Mouse (Mus musculus) thymus, adult 2 months (tissue): Measurements from ENCODE around the gene Ivd.

Experiments used
- CTCF ChIP-seq: fragments of 200-500 bp; IDR thresholded peaks from 2 replicates; pipeline ENCODE4 v1.5.1; 2012; ENCODE audit warnings: mild to moderate bottlenecking, control low read depth, low read length, moderate library complexity, borderline replicate concordance; ENCODE audit not compliant: control insufficient read depth, poor library complexity, insufficient read depth; ENCODE audit errors: extremely low read depth
- POLR2A ChIP-seq: fragments of 200-500 bp; IDR thresholded peaks from 2 replicates; pipeline ENCODE4 v1.6.1; 2012; ENCODE audit warnings: mild to moderate bottlenecking, low read length, control low read depth, moderate library complexity; ENCODE audit not compliant: control insufficient read depth, poor library complexity, insufficient read depth; ENCODE audit errors: extremely low read depth

DNA sequence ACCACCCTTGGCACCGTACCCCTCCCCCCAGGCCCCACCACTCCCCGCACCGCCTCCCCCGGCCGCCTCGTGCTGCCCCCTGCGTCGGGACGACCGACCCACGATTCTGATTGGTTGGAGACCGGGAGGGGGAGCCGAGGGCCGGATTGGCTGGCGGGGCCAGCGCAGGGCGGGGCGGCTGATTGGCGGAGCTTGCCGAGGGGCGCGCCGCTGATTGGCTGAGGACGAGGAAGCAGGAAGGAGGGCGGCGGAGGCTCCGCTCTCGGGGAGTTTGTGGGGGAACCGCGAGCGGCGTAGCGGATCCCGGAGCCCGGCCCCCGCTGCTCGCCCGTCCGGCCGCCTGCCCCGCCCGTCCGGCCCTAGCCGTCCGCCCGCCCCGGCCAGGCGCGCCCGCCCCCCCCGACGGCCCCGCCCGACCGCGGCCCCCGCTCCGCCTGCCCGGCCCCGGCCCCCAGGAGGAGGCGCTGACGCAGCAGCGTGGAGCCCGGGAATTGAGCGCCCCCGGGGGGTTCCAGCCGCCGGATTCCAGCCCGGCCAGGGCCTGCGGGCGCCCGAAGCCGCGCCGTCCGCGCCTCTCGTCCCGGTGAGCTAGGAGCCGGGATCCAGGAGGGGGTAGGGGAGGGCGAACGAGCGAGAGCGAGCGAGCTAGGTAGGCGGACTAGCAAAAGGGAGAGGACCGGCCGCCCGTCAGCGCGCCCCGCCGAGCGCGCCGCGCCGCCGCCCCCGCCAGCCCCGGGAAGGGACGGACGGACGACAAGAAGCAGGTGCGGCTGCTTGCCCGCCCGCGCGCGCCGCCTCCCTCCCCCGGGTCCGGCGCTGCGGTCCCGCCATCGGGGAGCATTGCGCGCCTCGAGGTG is 39.6 kb downstream of the Ivd start:
- no peak for TF ChIP-seq CTCF
- TF ChIP-seq POLR2A: peak; percentile 60
